Mouse (Mus musculus) kidney, postnatal 0 days (tissue): ENCODE measurements around the gene Emc10. TPM values are rescaled to one million over a fixed set of nuclear protein-coding genes. Genes with fewer than 3 reads are reported as not detected.

Experiments used
- ATAC-seq: fragments of 200-750 bp; cut with Nextera tagmentation; replicated peaks from 2 replicates; pipeline ENCODE4 v1.8.0; 2017; ENCODE audit warnings: low read depth, moderate number of reproducible peaks, moderate TSS enrichment, moderate library complexity; ENCODE audit not compliant: low FRiP score
- DNase-seq: peaks from one replicate; pipeline ENCODE4 v3.0.0-alpha.2; 2016; ENCODE audit warnings: low spot score
- H3K27ac ChIP-seq: fragments of 300-500 bp; sonication (generic); 2 replicates; pipeline ENCODE4 v1.5.1; 2014; ENCODE audit warnings: mild to moderate bottlenecking
- H3K27me3 ChIP-seq: fragments of 300-500 bp; sonication (generic); 2 replicates; pipeline ENCODE4 v1.6.1; 2014; ENCODE audit warnings: low read length, mixed read lengths; ENCODE audit not compliant: insufficient read depth
- H3K36me3 ChIP-seq: fragments of 300-500 bp; sonication (generic); 2 replicates; pipeline ENCODE4 v1.6.1; 2014; ENCODE audit warnings: low read length, mixed read lengths; ENCODE audit not compliant: insufficient read depth
- H3K4me1 ChIP-seq: fragments of 300-500 bp; sonication (generic); replicated peaks from 2 replicates; pipeline ENCODE4 v1.6.1; 2014; ENCODE audit warnings: antibody characterized with exemption, low read length, mixed read lengths; ENCODE audit not compliant: insufficient read depth
- H3K4me2 ChIP-seq: fragments of 300-500 bp; sonication (generic); 2 replicates; pipeline ENCODE4 v1.6.1; 2014; ENCODE audit warnings: mild to moderate bottlenecking, low read length, moderate library complexity, mixed read lengths
- H3K4me3 ChIP-seq: fragments of 300-500 bp; sonication (generic); replicated peaks from 2 replicates; pipeline ENCODE4 v1.5.1; 2014; ENCODE audit warnings: low read depth, low read length
- H3K9ac ChIP-seq: fragments of 300-500 bp; sonication (generic); 2 replicates; pipeline ENCODE4 v1.6.1; 2014; ENCODE audit warnings: low read depth, low read length
- H3K9me3 ChIP-seq: fragments of 300-500 bp; sonication (generic); replicated peaks from 2 replicates; pipeline ENCODE4 v1.6.1; 2016; ENCODE audit warnings: low read length, inconsistent platforms, mixed read lengths
- CTCF ChIP-seq: IDR thresholded peaks from 2 replicates; pipeline ENCODE4 v1.5.1; 2016; ENCODE audit warnings: antibody characterized with exemption, low read depth, mild to moderate bottlenecking, moderate library complexity
- WGBS: fragments of 180-500 bp; shearing (Covaris S2); extraction: QIAGEN DNeasy Blood & Tissue Kit; methylation state at CpG from one replicate; pipeline ENCODE4 v1.1.7; 2014; 5-methylcytosine and 5-hydroxymethylcytosine counted together
- microRNA-seq: library from miRNA; unstranded; fragments of <30 nt; microRNA quantifications from one replicate; pipeline ENCODE4, GENCODE M21; 2016
- polyA plus RNA-seq: library from polyadenylated mRNA; unstranded; fragments of >200 nt; fragmentation: Nextera tagmentation; extraction: Ambion mirVana; gene quantifications from 2 replicates; pipeline ENCODE4 v1.2.1, GENCODE M21; 2015

Emc10 gene
- polyA plus RNA-seq, 1 experiment from 2014 or later = 136 TPM

DNA sequence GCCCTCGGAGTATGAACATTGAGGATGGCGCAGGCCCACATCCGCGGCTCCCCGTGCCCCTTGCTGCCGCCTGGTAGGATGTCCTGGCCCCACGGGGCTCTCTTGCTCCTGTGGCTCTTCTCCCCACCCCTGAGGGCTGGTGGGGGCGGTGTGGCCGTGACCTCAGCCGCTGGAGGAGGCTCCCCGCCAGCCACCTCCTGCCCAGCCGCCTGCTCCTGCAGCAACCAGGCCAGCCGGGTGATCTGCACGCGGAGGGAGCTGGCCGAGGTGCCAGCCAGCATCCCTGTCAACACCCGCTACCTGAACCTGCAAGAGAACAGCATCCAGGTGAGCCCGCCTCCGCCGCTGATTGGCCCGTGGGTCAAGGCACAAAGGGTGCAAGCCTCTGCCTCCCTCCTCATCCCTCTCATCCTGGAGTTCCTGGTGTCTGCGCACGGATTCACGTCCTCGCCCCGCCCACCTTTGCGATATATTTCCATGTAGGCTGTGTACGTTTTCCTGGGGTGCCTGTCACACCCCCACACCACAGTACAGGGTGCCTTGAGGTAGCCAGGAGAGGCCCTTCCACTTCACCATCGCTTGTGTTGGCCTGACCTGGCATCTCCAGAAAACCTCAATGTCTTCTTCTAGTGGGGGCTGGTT lies 51.3 kb downstream of the Emc10 start:
- WGBS = 12% methylated on average over 29 of the region's 29 CpGs
- no peak overlapping the region for H3K27ac ChIP-seq

DNA sequence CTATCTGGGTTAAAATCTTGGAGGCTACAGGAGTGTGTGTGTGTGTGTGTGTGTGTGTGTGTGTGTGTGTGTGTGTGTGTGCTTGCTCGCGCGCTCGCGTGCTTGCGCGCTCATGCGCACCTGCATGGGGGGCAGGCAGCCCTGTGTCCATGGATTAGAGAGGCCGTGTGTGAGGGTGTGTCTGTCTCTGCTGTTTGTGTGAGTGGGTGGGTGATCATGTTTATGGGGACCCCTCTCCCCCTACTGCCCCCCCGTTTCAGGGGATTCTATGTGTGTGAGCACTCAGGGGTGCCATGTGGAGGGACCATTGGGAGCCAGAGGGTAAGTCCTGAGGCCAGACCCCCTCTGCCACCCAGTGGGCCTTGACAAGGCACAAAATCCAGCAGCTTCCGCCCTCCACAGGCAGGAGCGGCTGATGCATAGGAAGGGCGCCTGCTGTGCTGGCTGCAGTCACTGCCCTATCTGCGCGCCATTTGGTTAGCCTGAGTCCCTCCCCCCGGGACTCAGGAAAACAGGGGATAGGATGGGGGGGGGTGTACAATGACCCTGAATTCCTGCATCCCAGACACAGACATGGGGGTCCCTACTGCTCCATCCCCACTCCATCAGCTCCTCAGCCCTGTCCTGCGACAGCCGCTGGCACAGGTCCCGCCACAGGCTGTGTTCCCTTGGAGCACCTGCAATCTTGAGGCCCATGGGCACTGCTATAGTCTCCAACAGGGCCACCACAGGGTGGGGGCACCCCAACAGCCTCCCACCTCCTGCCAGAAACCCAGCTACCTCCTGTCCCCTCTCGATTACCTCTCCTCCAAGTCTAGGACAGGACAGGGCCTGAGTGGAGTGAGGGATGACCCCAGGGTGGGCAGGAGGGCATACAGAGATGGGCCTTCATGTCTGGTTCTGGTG lies 52.8 kb downstream of the Emc10 start:
- H3K4me3 ChIP-seq = peak overlapping the region; percentile 14; the same call in 1 of the 2 replicates
- H3K9ac ChIP-seq = no peak overlapping the region
- 11% methylated on average over 20 of the region's 20 CpGs for WGBS
- H3K4me2 ChIP-seq = peak overlapping the region; percentile 39; the same call in 1 of the 2 replicates
- no peak overlapping the region for H3K27ac ChIP-seq
- DNase-seq (no peak), ATAC-seq (peak; percentile 16; the same call in 1 of the 2 replicates)
- no peaks in the 10 kb centered on the region for H3K9me3 ChIP-seq
- H3K36me3 ChIP-seq = no peaks in the 10 kb centered on the region
- H3K27me3 ChIP-seq = peaks cover 56% of the 10 kb centered on the region
- no peaks in the 10 kb centered on the region for H3K4me1 ChIP-seq
- TF ChIP-seq CTCF = peak; percentile 18; the same call in 1 of the 2 replicates

More for the DNA sequence above, 51.3 kb downstream of the Emc10 start:
- Histone ChIP-seq H3K4me1 (no peaks in the 10 kb centered on the region), H3K4me2 (no peak overlapping the region), H3K4me3 (no peak overlapping the region), H3K9ac (no peak overlapping the region), H3K36me3 (no peaks in the 10 kb centered on the region), H3K9me3 (no peaks in the 10 kb centered on the region), H3K27me3 (peaks cover 47% of the 10 kb centered on the region)
- no peak for DNase-seq
- no peak for ATAC-seq
- no peak for TF ChIP-seq CTCF

DNA sequence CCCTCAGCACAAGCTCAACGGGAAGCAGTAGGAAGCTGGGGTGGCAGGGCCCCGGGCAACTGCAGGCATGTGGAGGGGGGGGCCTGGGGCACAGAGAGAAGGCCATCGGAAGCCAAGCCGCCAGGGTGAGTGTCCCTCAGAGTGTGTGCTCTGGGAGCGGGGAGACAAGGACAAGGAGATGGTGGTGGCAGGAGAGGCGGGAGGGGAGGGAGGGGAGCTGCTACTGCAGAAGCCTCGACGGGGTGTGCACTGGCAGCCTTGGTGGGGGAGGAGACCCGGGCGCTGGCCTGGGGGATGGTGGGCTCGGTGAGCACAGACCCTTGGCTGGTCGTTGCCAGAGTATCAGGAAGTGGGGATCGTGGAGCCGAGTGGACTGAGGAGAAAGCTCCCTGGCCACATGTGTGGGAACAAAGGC lies 53.9 kb downstream of the Emc10 start:
- Histone ChIP-seq H3K4me1 (no peaks in the 10 kb centered on the region), H3K27me3 (peaks cover 56% of the 10 kb centered on the region), H3K36me3 (no peaks in the 10 kb centered on the region), H3K4me3 (peak overlapping the region; percentile 14), H3K4me2 (peak overlapping the region; percentile 39), H3K9ac (0 out of 2 replicates have a peak overlapping the region, but pooled peaks have one; percentile 27), H3K9me3 (no peaks in the 10 kb centered on the region), H3K27ac (no peak overlapping the region)
- no peak for DNase-seq
- no peak for ATAC-seq
- WGBS = 0% methylated on average over 14 of the region's 14 CpGs
- TF ChIP-seq CTCF = no peak

DNA sequence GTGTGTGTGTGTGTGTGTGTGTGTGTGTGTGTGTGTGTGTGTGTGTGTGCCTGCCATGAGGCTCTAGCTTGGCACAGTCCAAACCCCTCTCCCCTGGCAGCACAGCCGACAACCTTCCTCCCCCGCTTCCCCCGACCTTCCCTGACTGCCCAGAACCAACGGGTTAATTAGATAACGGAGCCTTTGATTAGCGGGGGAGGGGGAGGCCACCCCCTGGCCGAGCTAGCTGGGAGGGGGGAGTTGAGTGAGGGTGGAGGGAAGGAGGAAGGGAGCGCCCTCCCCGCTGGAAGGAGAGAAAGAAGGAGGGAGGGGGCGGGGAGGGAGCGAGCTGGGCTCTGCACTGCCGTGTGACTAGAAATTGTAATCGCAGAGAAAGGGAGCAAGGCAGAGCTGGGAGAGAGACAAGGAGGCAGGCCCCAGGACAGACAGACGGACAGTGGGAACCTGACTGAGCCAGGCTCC lies 54.6 kb downstream of the Emc10 start:
- Histone ChIP-seq H3K9ac (no peak overlapping the region), H3K27ac (no peak overlapping the region), H3K4me3 (no peak overlapping the region), H3K36me3 (no peaks in the 10 kb centered on the region), H3K9me3 (no peaks in the 10 kb centered on the region), H3K4me1 (no peaks in the 10 kb centered on the region), H3K4me2 (peak overlapping the region; percentile 39), H3K27me3 (peaks cover 56% of the 10 kb centered on the region)
- WGBS = under 1% methylated on average over 14 of the region's 14 CpGs
- TF ChIP-seq CTCF = no peak
- ATAC-seq (peak; percentile 40; the same call in 1 of the 2 replicates), DNase-seq (no peak)

DNA sequence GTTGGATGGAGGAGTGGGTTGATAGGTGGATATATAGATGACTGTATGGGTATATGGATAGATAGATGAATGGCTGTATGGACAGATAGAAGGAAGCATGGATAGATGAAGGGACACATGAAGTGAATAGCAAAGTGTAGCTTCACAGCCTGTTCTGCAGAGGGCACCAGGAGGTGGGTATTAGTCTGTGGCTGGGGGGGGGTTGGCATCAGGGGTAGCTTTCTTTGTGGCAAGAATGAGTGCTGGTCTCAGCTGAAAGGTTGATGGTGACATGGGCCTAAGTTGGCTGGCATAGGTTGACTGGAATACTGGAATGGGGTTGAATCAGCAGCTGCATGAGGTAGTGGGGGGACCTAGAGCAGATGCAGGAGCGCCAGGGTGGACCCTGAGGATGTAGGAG lies 55.1 kb downstream of the Emc10 start:
- 6% methylated on average over 1 of the region's 1 CpGs for WGBS
- DNase-seq (no peak), ATAC-seq (no peak)
- H3K27ac ChIP-seq = no peak overlapping the region
- no peak for TF ChIP-seq CTCF
- H3K27me3 ChIP-seq = peaks cover 56% of the 10 kb centered on the region
- H3K4me3 ChIP-seq = no peak overlapping the region
- no peaks in the 10 kb centered on the region for H3K9me3 ChIP-seq
- H3K4me1 ChIP-seq = no peaks in the 10 kb centered on the region
- no peak overlapping the region for H3K4me2 ChIP-seq
- H3K36me3 ChIP-seq = no peaks in the 10 kb centered on the region
- no peak overlapping the region for H3K9ac ChIP-seq

- H3K27ac ChIP-seq = no peak overlapping the region
- WGBS = 90% methylated on average over 1 of the region's 1 CpGs
Measured at GRCm38 (mm10) chr7:44440479-44440878, 55.9 kb downstream of the Emc10 start.

More at GRCm38 (mm10) chr7:44440479-44440878, 55.9 kb downstream of the Emc10 start:
- TF ChIP-seq CTCF = no peak
- Histone ChIP-seq H3K9me3 (no peaks in the 10 kb centered on the region), H3K4me1 (no peaks in the 10 kb centered on the region), H3K9ac (no peak overlapping the region), H3K27me3 (peaks cover 51% of the 10 kb centered on the region), H3K4me2 (no peak overlapping the region), H3K36me3 (no peaks in the 10 kb centered on the region), H3K4me3 (no peak overlapping the region)
- DNase-seq = no peak
- ATAC-seq = no peak

Small RNA genes lying within 50 kb of the gene (microRNA-seq; reads per million reads assigned to microRNA genes)
- gene Mir7052 = not detected
- gene Mir7053 = not detected

Other genes with a start within 250 kb of the Emc10 start
- 5.7 and 6.0 TPM in 2 replicates for gene 1700028J19Rik, start 249.8 kb downstream of the Emc10 start, polyA plus RNA-seq
- 125 and 133 TPM in 2 replicates for gene 2410002F23Rik, start 249.8 kb downstream of the Emc10 start, polyA plus RNA-seq
- gene Acp4, start 239.2 kb downstream of the Emc10 start, polyA plus RNA-seq = not detected in 2 replicates
- gene Gm15517, start 235.1 kb downstream of the Emc10 start, polyA plus RNA-seq = not detected in 2 replicates
- gene Clec11a, start 189.6 kb downstream of the Emc10 start, polyA plus RNA-seq = 5.1 and 6.0 TPM in 2 replicates
- gene Shank1, start 186.3 kb downstream of the Emc10 start, polyA plus RNA-seq = 0.68 and 1.1 TPM in 2 replicates
- 3.3 and 3.5 TPM in 2 replicates for gene Syt3, start 112.4 kb downstream of the Emc10 start, polyA plus RNA-seq
- gene 1700008O03Rik, start 110.7 kb downstream of the Emc10 start, polyA plus RNA-seq = 1.3 and 1.4 TPM in 2 replicates
- gene Lrrc4b, start 67.5 kb downstream of the Emc10 start, polyA plus RNA-seq = 0.26 and 0.42 TPM in 2 replicates
- gene Aspdh, start 31.1 kb downstream of the Emc10 start, polyA plus RNA-seq = 5.4 and 5.8 TPM in 2 replicates
- gene Josd2, start 28.5 kb downstream of the Emc10 start, polyA plus RNA-seq = 51.1 and 52.4 TPM in 2 replicates
- 17.1 and 19.2 TPM in 2 replicates for gene Fam71e1, start 52 bp upstream of the Emc10 start, polyA plus RNA-seq
- gene Mybpc2, start 28.1 kb upstream of the Emc10 start, polyA plus RNA-seq = 0.08 and 0.11 TPM in 2 replicates
- gene Spib, start 35.5 kb upstream of the Emc10 start, polyA plus RNA-seq = 0.04 and 0.14 TPM in 2 replicates
- gene Pold1, start 52.3 kb upstream of the Emc10 start, polyA plus RNA-seq = 38.0 and 45.9 TPM in 2 replicates
- 80.6 and 83.0 TPM in 2 replicates for gene Nr1h2, start 57.4 kb upstream of the Emc10 start, polyA plus RNA-seq
- 376 and 408 TPM in 2 replicates for gene Napsa, start 75.9 kb upstream of the Emc10 start, polyA plus RNA-seq
- gene Kcnc3, start 94.1 kb upstream of the Emc10 start, polyA plus RNA-seq = 0.26 and 0.30 TPM in 2 replicates
- gene Myh14, start 174.3 kb upstream of the Emc10 start, polyA plus RNA-seq = 2.5 and 3.6 TPM in 2 replicates
- not detected in 2 replicates for gene Izumo2, start 212.2 kb upstream of the Emc10 start, polyA plus RNA-seq